Mouse (Mus musculus) CD4-positive, CD25-positive, alpha-beta regulatory T cell, adult 4 months (primary cell): ENCODE measurements around the gene Rem2. TPM values are rescaled to one million over a fixed set of nuclear protein-coding genes. Genes with fewer than 3 reads are reported as not detected.

Experiments
- ATAC-seq: one replicate; pipeline ENCODE4 v1.8.0; 2017
- polyA plus RNA-seq, 2 experiments: library from polyadenylated mRNA; unstranded; fragments of 100-300 nt; shearing (Covaris generic); gene quantifications; one replicate each; pipeline ENCODE4 v1.2.1; 2017

Rem2 gene
- polyA plus RNA-seq, 2 experiments from 2014 or later: 0.54 to 1.1 TPM

GRCm38 (mm10) chr14:54443712-54444618 is 31.9 kb upstream of the Rem2 start:
- no peak for ATAC-seq

- no peak for ATAC-seq
Observed at GRCm38 (mm10) chr14:54445476-54445875, 30.4 kb upstream of the Rem2 start.

GRCm38 (mm10) chr14:54453566-54453965 is 22.3 kb upstream of the Rem2 start:
- no peak for ATAC-seq

GRCm38 (mm10) chr14:54454669-54455528 is 21.0 kb upstream of the Rem2 start:
- ATAC-seq: no peak

GRCm38 (mm10) chr14:54457907-54458569 is 17.9 kb upstream of the Rem2 start:
- no peak for ATAC-seq

GRCm38 (mm10) chr14:54462146-54462545 is 13.8 kb upstream of the Rem2 start:
- ATAC-seq: no peak

GRCm38 (mm10) chr14:54463108-54463958 is 12.6 kb upstream of the Rem2 start:
- peak; percentile 53 for ATAC-seq

GRCm38 (mm10) chr14:54463959-54464292 is 12.0 kb upstream of the Rem2 start, which contains the start of gene Lrp10:
TSS of gene Lrp10 (plus strand) at chr14:54464137.
- ATAC-seq: peak; percentile 76

- peak; percentile 59 for ATAC-seq
Observed at GRCm38 (mm10) chr14:54464293-54465005, 11.5 kb upstream of the Rem2 start.

GRCm38 (mm10) chr14:54471467-54471866 is 4.4 kb upstream of the Rem2 start:
- ATAC-seq: no peak

- no peak for ATAC-seq
Observed at GRCm38 (mm10) chr14:54472671-54473070, 3.2 kb upstream of the Rem2 start.

- ATAC-seq: no peak
Observed at GRCm38 (mm10) chr14:54474744-54475143, 1.2 kb upstream of the Rem2 start.

GRCm38 (mm10) chr14:54477172-54477909 is 1.4 kb downstream of the Rem2 start:
- no peak for ATAC-seq

GRCm38 (mm10) chr14:54479451-54479920 is 3.6 kb downstream of the Rem2 start:
- peak; percentile 56 for ATAC-seq

GRCm38 (mm10) chr14:54480673-54481072 is 4.8 kb downstream of the Rem2 start:
- peak; percentile 22 for ATAC-seq

- peak; percentile 79 for ATAC-seq
Observed at GRCm38 (mm10) chr14:54481402-54481801, 5.5 kb downstream of the Rem2 start.

- no peak for ATAC-seq
Observed at GRCm38 (mm10) chr14:54482498-54482897, 6.6 kb downstream of the Rem2 start.

GRCm38 (mm10) chr14:54485899-54486298 is 10.0 kb downstream of the Rem2 start:
- no peak for ATAC-seq

GRCm38 (mm10) chr14:54487732-54488131 is 11.8 kb downstream of the Rem2 start:
- no peak for ATAC-seq

- ATAC-seq: no peak
Observed at GRCm38 (mm10) chr14:54488350-54488749, 12.4 kb downstream of the Rem2 start.
